Mouse (Mus musculus) ES-Bruce4 (cell line): Measurements from ENCODE around the gene Trim11. TPM values are rescaled to one million over a fixed set of nuclear protein-coding genes. Genes with fewer than 3 reads are reported as not detected.

Experiments
- H3K27ac ChIP-seq: 2 replicates; pipeline ENCODE4 v1.5.1; 2012; ENCODE audit warnings: low read length, inconsistent platforms; ENCODE audit not compliant: insufficient read depth
- H3K27me3 ChIP-seq: 2 replicates; pipeline ENCODE4 v1.6.1; 2012; ENCODE audit warnings: mild to moderate bottlenecking, low read length, inconsistent platforms; ENCODE audit not compliant: control insufficient read depth, poor library complexity, insufficient read depth, severe bottlenecking
- H3K36me3 ChIP-seq: 2 replicates; pipeline ENCODE4 v1.6.1; 2012; ENCODE audit warnings: inconsistent platforms, mild to moderate bottlenecking, low read length, moderate library complexity; ENCODE audit not compliant: control insufficient read depth, poor library complexity, insufficient read depth, severe bottlenecking
- H3K4me1 ChIP-seq: one replicate; pipeline ENCODE4 v1.8.1; 2011; ENCODE audit warnings: low read length; ENCODE audit not compliant: control insufficient read depth, insufficient read depth
- H3K4me3 ChIP-seq: 2 replicates; pipeline ENCODE4 v1.5.1; 2011; ENCODE audit warnings: low read depth, mild to moderate bottlenecking, low read length
- H3K9ac ChIP-seq: 2 replicates; pipeline ENCODE4 v1.6.1; 2012; ENCODE audit warnings: low read depth, mild to moderate bottlenecking, inconsistent platforms; ENCODE audit not compliant: poor library complexity, severe bottlenecking
- H3K9me3 ChIP-seq: replicated peaks from 2 replicates; pipeline ENCODE4 v1.6.1; 2012; ENCODE audit warnings: mild to moderate bottlenecking, low read length, inconsistent platforms; ENCODE audit not compliant: control insufficient read depth, poor library complexity, insufficient read depth, severe bottlenecking
- CTCF ChIP-seq: IDR thresholded peaks from one replicate; pipeline ENCODE4 v1.8.1; 2011; ENCODE audit warnings: low read depth, low read length
- EP300 ChIP-seq: IDR thresholded peaks from 2 replicates; pipeline ENCODE4 v1.6.1; 2011; ENCODE audit warnings: low read depth, low read length; ENCODE audit not compliant: insufficient read depth
- POLR2A ChIP-seq: IDR thresholded peaks from one replicate; pipeline ENCODE4 v1.8.1; 2011; ENCODE audit warnings: low read length; ENCODE audit not compliant: insufficient read depth
- polyA plus RNA-seq: library from polyadenylated mRNA; stranded (reverse); fragments of >200 nt; gene quantifications from 2 replicates; pipeline ENCODE4 v1.2.4, GENCODE M21; 2011; ENCODE audit warnings: low read depth; ENCODE audit not compliant: missing spikeins, insufficient read depth, insufficient read length

Trim11 gene
- polyA plus RNA-seq, 1 experiment, result 22.5 TPM

DNA sequence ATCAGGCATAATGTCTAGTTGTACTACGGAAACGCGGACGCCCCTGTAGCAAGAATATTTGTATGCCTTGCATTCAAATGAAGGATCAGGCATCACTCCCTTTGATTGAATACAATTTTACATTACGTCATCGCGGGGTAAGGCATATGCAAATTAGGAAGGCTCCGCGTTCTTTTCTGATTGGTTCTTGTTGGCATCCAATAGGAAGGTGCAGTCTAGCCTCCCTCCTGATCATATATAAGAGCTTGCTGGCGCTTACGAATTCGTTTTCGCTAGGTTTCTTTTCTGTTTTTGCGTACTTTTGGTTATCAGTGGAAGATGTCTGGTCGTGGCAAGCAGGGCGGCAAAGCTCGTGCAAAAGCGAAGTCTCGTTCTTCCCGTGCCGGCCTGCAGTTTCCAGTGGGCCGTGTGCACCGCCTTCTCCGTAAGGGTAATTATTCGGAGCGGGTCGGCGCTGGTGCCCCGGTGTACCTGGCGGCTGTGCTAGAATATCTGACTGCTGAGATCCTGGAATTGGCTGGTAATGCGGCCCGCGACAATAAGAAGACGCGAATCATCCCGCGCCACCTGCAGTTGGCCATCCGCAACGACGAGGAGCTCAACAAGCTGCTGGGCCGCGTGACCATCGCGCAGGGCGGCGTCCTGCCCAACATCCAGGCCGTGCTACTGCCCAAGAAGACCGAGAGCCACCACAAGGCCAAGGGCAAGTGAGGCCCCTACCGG, 23.3 kb upstream of the Trim11 start, which contains the start of the genes Hist3h2a and Trim17:
TSS of gene Hist3h2a (plus strand) at position 266 of the 723 bp plus-strand sequence.
TSS of gene Trim17 (plus strand) at position 266 of the 723 bp plus-strand sequence.
- TF ChIP-seq POLR2A, result peak; percentile 98
- no peak for TF ChIP-seq EP300
- peak; percentile 10 for TF ChIP-seq CTCF
- Histone ChIP-seq H3K4me1 (no peaks in the 10 kb centered on the region), H3K36me3 (no peaks in the 10 kb centered on the region), H3K27ac (peak within 1 kb of the TSS; percentile 90), H3K9me3 (no peaks in the 10 kb centered on the region), H3K9ac (peak within 1 kb of the TSS; percentile 83), H3K27me3 (no peaks in the 10 kb centered on the region), H3K4me3 (peak within 1 kb of the TSS; percentile 97)

DNA sequence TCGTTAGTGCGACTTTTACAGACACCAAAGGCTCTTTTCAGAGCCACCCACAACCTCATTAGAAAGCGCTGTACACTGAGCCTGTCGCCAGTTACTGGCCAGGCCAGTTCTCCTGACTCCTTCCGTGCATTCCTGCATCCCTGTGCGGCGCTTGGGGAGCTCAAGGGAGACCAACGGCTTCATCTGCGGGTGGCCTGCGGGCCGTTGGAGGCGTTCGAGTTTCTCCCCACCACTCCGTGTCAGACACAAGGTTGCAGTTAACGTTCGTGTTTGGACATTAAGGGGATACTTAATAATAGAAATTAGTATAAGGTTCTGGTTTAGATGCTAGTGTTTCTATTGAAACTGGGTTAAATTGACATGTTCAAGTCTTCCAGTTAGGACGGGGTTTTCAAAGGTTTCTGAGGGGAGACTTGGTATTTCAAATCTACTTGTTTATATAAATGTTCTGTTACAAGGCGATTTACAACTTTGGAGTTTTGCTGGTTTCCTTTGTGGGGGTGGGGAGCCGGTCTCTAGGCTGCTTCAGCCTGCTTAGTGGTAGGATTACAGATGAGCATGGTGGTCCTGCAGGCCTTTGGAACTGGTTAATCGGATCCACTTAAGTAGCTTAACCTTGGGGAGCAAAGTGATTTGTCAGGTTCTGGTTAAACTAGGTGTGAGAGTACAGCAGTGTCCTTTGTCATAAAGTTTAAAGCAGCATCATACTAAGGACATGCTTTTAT, 22.6 kb upstream of the Trim11 start:
- Histone ChIP-seq H3K27ac (peak overlapping the region; percentile 90), H3K27me3 (no peaks in the 10 kb centered on the region), H3K4me1 (no peaks in the 10 kb centered on the region), H3K9me3 (no peaks in the 10 kb centered on the region), H3K9ac (peak overlapping the region; percentile 83), H3K36me3 (no peaks in the 10 kb centered on the region), H3K4me3 (peak overlapping the region; percentile 97)
- no peak for TF ChIP-seq EP300
- TF ChIP-seq CTCF, result no peak
- TF ChIP-seq POLR2A, result no peak

DNA sequence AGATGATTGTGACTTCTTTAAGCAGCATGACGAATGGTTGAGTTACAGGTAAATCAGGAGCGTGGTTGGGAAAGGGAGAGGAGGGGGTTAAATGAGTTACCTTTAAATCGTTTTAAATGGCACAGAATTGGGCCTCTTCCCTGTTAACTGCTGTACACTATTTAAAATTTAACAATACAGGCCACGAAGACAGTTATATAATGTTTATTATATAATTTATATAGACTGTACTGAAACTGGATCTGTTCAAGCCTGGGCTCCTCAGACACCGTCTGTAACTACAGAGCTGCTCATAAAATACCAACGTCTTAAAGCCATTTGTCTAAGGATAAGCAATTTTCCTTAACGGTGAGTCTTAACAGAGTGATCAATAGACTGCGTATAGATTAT, 22.0 kb upstream of the Trim11 start:
- H3K9me3 ChIP-seq, result no peaks in the 10 kb centered on the region
- TF ChIP-seq EP300 (no peak), CTCF (no peak), POLR2A (no peak)
- no peaks in the 10 kb centered on the region for H3K4me1 ChIP-seq
- peak overlapping the region; percentile 83 for H3K9ac ChIP-seq
- peak overlapping the region; percentile 92 for H3K4me3 ChIP-seq
- no peak overlapping the region for H3K27ac ChIP-seq
- no peaks in the 10 kb centered on the region for H3K36me3 ChIP-seq
- H3K27me3 ChIP-seq, result no peaks in the 10 kb centered on the region

DNA sequence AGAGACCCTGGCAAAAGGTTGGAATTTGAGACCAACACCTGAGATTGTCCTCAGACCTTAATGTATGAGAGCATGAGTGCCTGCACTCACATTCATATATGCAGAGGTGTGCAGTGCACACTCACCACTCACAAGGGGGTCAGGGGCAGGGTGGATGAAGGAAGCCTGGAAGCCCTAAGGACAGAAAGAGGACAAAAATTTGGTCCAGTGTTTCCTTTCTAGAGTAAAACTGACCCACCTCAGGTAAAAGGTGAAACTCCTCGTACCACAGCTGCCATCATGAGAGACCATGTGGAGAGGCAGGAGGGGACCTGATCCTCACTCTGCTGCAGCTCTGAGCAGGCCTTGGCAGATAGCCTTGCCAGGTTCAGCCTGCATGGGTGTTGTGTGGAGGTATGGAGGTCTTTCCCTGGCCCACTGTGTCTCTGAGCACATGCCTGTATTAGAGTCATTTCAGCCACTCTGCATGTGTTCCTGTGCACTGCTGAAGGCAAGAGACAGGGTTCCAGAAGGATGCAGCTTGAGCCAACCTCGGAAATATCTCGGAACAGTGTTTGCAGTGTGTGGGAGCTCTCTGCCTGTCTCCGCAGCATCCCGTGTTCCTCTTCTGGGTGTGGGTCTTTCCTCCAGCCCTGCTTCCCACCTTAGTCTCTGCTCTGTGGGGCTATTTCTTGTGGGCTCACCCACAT, 20.5 kb upstream of the Trim11 start:
- no peak for TF ChIP-seq EP300
- TF ChIP-seq POLR2A, result no peak
- no peak for TF ChIP-seq CTCF
- H3K27ac ChIP-seq, result no peak overlapping the region
- H3K27me3 ChIP-seq, result no peaks in the 10 kb centered on the region
- H3K9me3 ChIP-seq, result peaks cover 6% of the 10 kb centered on the region
- no peak overlapping the region for H3K9ac ChIP-seq
- H3K4me1 ChIP-seq, result no peaks in the 10 kb centered on the region
- H3K4me3 ChIP-seq, result no peak overlapping the region
- H3K36me3 ChIP-seq, result no peaks in the 10 kb centered on the region

DNA sequence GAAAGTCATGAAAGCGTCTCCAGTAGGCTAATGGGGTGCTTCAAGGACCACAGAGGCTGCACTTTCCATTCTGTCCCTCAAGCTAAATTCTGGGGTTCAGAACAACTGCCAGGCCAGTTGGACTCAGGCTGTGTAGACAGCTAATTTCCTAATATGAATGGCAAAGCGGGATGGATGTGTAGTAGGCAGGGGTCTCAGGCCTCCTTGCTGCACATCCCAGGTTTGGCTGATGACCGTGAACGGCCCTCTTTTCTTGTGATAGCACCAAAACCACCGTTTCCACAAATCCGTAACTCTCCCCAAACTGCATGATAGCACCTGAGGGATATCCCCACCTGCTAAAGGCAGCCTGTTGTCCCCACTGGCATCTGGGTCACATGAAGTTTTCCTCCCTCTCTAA, 19.4 kb upstream of the Trim11 start:
- no peaks in the 10 kb centered on the region for H3K27me3 ChIP-seq
- H3K27ac ChIP-seq, result no peak overlapping the region
- no peak overlapping the region for H3K4me3 ChIP-seq
- no peak overlapping the region for H3K9ac ChIP-seq
- no peaks in the 10 kb centered on the region for H3K4me1 ChIP-seq
- H3K9me3 ChIP-seq, result peaks cover 6% of the 10 kb centered on the region
- H3K36me3 ChIP-seq, result no peaks in the 10 kb centered on the region
- TF ChIP-seq CTCF, result no peak
- no peak for TF ChIP-seq EP300
- no peak for TF ChIP-seq POLR2A
